Mouse (Mus musculus) heart, embryonic 16.5 days (tissue): Measurements from ENCODE around the gene Abhd14a. TPM values are rescaled to one million over a fixed set of nuclear protein-coding genes. Genes with fewer than 3 reads are reported as not detected.
A peak's percentile ranks its signal among the peaks of the same experiment; 100 is the strongest.

Experiments used
- ATAC-seq: fragments of 200-750 bp; cut with Nextera tagmentation; replicated peaks from 2 replicates; pipeline ENCODE4 v1.8.0; 2017; ENCODE audit warnings: moderate number of reproducible peaks; ENCODE audit not compliant: insufficient read depth, low FRiP score; ENCODE audit errors: extremely low read depth
- H3K27ac ChIP-seq: fragments of 300-500 bp; sonication (generic); 2 replicates; pipeline ENCODE4 v1.5.1; 2014; ENCODE audit warnings: mild to moderate bottlenecking, low read length, control low read depth, moderate library complexity
- H3K27me3 ChIP-seq: fragments of 300-500 bp; sonication (generic); 2 replicates; pipeline ENCODE4 v1.6.1; 2014; ENCODE audit warnings: low read length, mixed read lengths; ENCODE audit not compliant: control insufficient read depth, insufficient read depth
- H3K36me3 ChIP-seq: fragments of 300-500 bp; sonication (generic); 2 replicates; pipeline ENCODE4 v1.6.1; 2014; ENCODE audit not compliant: control insufficient read depth, insufficient read depth
- H3K4me1 ChIP-seq: fragments of 300-500 bp; sonication (generic); 2 replicates; pipeline ENCODE4 v1.6.1; 2014; ENCODE audit warnings: low read length, mixed read lengths; ENCODE audit not compliant: control insufficient read depth, insufficient read depth
- H3K4me2 ChIP-seq: fragments of 300-500 bp; sonication (generic); 2 replicates; pipeline ENCODE4 v1.6.1; 2014; ENCODE audit warnings: low read depth, mild to moderate bottlenecking, control low read depth, low read length
- H3K4me3 ChIP-seq: fragments of 300-500 bp; sonication (generic); 2 replicates; pipeline ENCODE4 v1.5.1; 2014; ENCODE audit warnings: mild to moderate bottlenecking, control low read depth, low read length
- H3K9ac ChIP-seq: fragments of 300-500 bp; sonication (generic); 2 replicates; pipeline ENCODE4 v1.6.1; 2014; ENCODE audit warnings: low read length, control low read depth
- H3K9me3 ChIP-seq: fragments of 300-500 bp; sonication (generic); replicated peaks from 2 replicates; pipeline ENCODE4 v1.6.1; 2016; ENCODE audit warnings: low read length; ENCODE audit not compliant: control insufficient read depth
- WGBS: fragments of 180-500 bp; shearing (Covaris S2); extraction: QIAGEN DNeasy Blood & Tissue Kit; methylation state at CpG from one replicate; pipeline ENCODE4 v1.1.7; 2014; 5-methylcytosine and 5-hydroxymethylcytosine counted together
- polyA plus RNA-seq: library from polyadenylated mRNA; unstranded; fragments of >200 nt; fragmentation: Nextera tagmentation; extraction: Ambion mirVana; gene quantifications from 2 replicates; pipeline ENCODE4 v1.2.1, GENCODE M21; 2015

The Abhd14a gene
- polyA plus RNA-seq, 1 experiment from 2014 or later: 60.5 TPM

DNA sequence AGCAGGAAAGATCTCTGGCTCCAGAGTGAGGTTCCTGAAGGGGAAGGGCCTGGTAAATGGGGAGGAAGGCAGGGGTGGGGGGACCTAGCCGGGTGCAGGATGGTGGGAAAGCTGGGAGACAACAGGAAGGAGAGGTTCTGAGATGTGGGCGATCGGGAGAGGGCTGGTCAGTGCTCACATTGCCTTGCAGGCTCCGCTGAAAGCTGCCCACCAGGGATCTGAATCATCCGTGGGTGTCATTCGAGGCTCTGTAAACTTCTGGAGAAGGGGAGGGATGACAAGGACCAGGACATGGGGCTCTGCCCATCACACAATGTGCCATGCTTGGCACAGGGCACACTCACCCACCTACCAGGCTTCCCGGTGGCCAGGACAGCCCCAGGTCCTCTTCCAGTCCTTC is 14.1 kb downstream of the Abhd14a start:
- peaks cover 29% of the 10 kb centered on the region for H3K36me3 ChIP-seq
- WGBS: 66% methylated on average over 7 of the region's 7 CpGs
- no peaks in the 10 kb centered on the region for H3K27me3 ChIP-seq
- no peak overlapping the region for H3K4me2 ChIP-seq
- H3K4me3 ChIP-seq: no peak overlapping the region
- H3K4me1 ChIP-seq: peaks cover 17% of the 10 kb centered on the region
- H3K9me3 ChIP-seq: no peaks in the 10 kb centered on the region
- no peak for ATAC-seq
- H3K27ac ChIP-seq: no peak overlapping the region
- H3K9ac ChIP-seq: no peak overlapping the region

DNA sequence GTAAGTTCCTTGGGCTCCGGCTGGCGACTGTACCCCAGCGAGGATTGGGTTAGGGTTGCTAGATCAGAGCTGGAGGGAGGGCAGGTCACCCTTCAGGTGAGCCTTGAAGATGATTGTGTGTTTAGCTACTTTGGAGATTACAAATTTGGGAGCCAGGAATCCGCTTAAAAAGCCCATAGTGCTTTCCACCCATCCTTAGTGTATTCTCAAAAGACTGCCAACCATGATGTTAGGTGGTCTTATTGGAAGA is 17.5 kb downstream of the Abhd14a start:
- H3K9ac ChIP-seq: peak overlapping the region; percentile 96
- no peak for ATAC-seq

DNA sequence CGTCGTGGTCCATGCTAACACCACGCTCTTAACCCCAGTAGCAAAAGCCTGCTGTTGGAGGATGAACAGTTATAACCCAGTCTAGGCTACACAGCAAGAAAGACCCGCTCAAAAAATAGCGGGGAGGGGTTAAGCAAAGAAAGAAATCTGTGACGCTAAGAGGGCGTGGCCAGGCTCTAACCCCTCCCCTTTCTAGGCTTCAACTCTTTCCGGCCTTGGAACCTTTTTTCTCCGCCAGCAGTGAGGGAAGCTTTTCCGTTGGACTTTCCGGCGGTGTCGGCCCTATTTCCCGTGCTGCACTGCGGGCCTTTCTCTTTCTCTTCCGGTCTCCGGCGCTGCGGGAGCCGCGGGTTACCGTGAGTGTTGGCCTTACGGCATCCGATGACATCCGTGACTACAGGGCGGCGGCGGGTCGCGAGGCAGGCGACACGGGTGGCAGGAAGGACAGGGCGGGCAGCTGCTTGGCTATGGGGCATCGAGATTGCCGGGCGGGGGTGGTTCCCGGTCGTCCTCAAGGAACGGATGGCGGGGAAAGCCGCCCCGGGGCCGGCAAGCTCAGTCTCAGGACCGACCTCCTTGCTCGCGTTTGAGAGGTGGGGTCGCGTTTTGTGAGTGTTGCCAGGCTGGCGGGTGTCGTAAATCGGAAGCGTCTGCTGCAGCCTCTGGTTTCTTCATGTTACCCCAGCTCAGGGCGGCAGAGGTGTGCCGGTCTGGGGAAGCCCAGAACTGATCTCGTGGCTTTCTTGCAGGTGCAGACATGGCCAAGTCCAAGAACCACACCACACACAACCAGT is 18.1 kb downstream of the Abhd14a start, which contains the start of gene Rpl29:
Gene Rpl29, plus strand, starts transcription at position 234 of the 794 bp plus-strand sequence.
- H3K9ac ChIP-seq: peak within 1 kb of the TSS; percentile 96
- peak; percentile 93 for ATAC-seq
- H3K27me3 ChIP-seq: no peaks in the 10 kb centered on the region
- peak within 1 kb of the TSS; percentile 95 for H3K27ac ChIP-seq
- peaks cover 10% of the 10 kb centered on the region for H3K4me1 ChIP-seq
- H3K9me3 ChIP-seq: no peaks in the 10 kb centered on the region
- H3K4me2 ChIP-seq: peak within 1 kb of the TSS; percentile 87
- H3K36me3 ChIP-seq: peaks cover 29% of the 10 kb centered on the region
- H3K4me3 ChIP-seq: peak within 1 kb of the TSS; percentile 92
- WGBS: under 1% methylated on average over 53 of the region's 55 CpGs

More for the DNA sequence above, 17.5 kb downstream of the Abhd14a start:
- Histone ChIP-seq H3K9me3 (no peaks in the 10 kb centered on the region), H3K27ac (peak overlapping the region; percentile 92), H3K4me2 (peak overlapping the region; percentile 87), H3K27me3 (no peaks in the 10 kb centered on the region), H3K36me3 (peaks cover 29% of the 10 kb centered on the region), H3K4me3 (peak overlapping the region; percentile 92), H3K4me1 (peaks cover 10% of the 10 kb centered on the region)
- WGBS: 0% methylated on average over 4 of the region's 4 CpGs

DNA sequence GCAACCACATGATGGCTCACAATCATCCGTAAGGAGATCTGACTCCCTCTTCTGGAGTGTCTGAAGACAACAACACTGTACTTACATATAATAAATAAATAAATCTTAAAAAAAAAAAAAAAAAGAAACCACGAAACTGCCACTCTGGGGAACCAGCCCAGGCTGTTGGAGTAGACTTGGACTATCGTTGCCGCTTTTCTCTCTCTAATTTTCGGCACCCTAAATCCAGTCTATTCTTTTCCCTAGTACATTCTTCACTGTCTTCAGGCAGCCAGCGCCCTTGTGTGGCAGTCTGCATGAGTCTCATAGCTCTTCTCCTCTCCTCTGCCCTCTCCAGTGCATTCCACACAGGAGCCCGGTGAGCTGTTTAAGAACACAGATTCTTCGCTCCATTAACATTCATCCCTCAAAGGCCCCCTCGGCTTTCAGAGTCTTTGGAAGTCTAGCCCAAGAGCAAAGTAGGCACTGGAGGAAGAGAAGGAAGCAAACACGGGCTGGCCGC is 18.7 kb downstream of the Abhd14a start:
- ATAC-seq: peak; percentile 54

DNA sequence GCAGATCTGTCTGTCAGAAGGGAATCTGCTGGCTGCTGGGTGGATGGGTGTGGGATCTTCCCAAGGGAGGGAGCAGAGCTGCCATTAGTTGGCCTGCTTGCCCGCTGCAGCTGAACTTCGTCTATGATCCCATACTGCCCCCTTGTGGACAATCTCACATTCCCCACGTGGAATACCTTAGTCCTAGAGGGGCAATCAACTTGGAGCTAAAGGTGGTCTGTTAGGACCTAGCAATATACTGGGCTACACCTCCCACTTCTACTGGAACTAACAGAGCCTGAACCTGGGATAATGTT is 25.7 kb downstream of the Abhd14a start:
- Histone ChIP-seq H3K4me2 (peak overlapping the region; percentile 49), H3K4me3 (peak overlapping the region; percentile 26; the same call in 1 of the 2 replicates), H3K9me3 (no peaks in the 10 kb centered on the region), H3K27ac (no peak overlapping the region), H3K27me3 (no peaks in the 10 kb centered on the region), H3K9ac (peak overlapping the region; percentile 58), H3K4me1 (peaks cover 18% of the 10 kb centered on the region), H3K36me3 (no peaks in the 10 kb centered on the region)
- peak; percentile 56 for ATAC-seq
- WGBS: 0% methylated on average over 3 of the region's 3 CpGs

More for the DNA sequence above, 18.7 kb downstream of the Abhd14a start:
- 13% methylated on average over 11 of the region's 11 CpGs for WGBS
- Histone ChIP-seq H3K4me2 (peak overlapping the region; percentile 74), H3K36me3 (peaks cover 28% of the 10 kb centered on the region), H3K9ac (peak overlapping the region; percentile 69), H3K4me3 (peak overlapping the region; percentile 92), H3K9me3 (no peaks in the 10 kb centered on the region), H3K4me1 (peaks cover 10% of the 10 kb centered on the region), H3K27me3 (no peaks in the 10 kb centered on the region), H3K27ac (peak overlapping the region; percentile 95)

DNA sequence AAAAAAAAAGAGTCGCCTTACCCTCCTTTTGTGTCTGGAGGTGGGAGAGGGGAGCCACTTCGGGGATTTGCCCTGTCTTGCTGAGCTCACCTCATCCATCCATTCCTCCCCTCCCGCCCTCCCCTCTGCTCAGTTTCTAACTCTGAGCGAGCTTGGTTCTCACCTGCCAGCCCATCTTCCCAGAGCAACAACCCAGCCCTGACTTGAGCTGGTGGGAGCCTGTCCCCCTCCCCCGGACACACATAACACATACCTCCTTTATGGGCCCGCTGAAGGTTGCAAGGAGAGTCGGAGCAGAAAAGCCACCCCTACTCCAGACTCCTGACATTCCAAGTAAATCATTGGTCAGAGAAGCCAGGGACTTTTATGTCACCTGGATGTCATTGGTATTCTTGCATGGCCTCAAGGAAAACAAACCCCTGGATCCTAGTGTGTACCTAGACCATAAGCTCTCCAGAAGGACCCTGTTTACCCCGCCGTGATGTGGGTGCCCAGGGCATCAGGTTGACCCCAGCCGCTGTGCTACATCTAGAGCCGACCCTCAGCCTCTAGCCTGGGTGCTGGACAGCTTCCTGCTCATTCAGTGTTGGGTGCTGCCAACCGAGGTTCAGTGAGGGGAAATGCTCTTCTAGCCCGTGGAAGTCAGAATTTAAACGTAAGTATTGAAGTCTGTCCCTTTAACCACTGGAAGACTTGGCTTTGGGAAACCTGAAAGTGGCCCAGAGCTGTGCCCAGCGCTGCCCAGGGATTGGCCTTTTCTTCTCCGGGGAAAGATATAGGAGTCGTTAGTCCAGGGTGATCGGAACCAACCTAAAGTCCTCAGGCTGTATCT is 26.2 kb downstream of the Abhd14a start:
- peak overlapping the region; percentile 26; the same call in 1 of the 2 replicates for H3K4me3 ChIP-seq
- no peaks in the 10 kb centered on the region for H3K27me3 ChIP-seq
- no peaks in the 10 kb centered on the region for H3K36me3 ChIP-seq
- peaks cover 21% of the 10 kb centered on the region for H3K4me1 ChIP-seq
- H3K9ac ChIP-seq: peak overlapping the region; percentile 58
- no peak overlapping the region for H3K27ac ChIP-seq
- 18% methylated on average over 18 of the region's 18 CpGs for WGBS
- no peaks in the 10 kb centered on the region for H3K9me3 ChIP-seq
- peak overlapping the region; percentile 49 for H3K4me2 ChIP-seq
- ATAC-seq: 0 out of 2 replicates have a peak, but pooled peaks have one; percentile 5

DNA sequence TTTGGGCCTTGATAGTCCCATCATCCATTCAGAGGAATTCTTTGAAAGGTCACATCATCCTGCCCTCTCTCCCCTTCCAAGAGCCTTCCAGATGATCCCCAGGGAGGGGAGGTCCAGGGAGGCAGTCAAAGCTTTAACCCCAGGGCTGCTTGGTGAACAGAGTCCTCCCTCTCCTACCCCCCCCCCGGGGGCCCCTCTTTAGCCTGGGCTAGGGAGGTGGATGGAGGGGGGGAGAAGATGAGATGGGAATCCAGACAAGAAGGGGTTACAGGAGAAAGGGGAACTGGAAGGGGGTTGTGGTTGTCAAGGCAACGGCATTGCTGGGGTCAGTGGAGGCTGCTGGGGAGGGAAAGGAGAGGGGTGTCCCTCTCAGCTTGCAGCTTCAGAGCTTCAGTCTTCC is 26.9 kb downstream of the Abhd14a start:
- Histone ChIP-seq H3K27me3 (no peaks in the 10 kb centered on the region), H3K4me3 (no peak overlapping the region), H3K36me3 (no peaks in the 10 kb centered on the region), H3K27ac (no peak overlapping the region), H3K9me3 (no peaks in the 10 kb centered on the region), H3K4me1 (peaks cover 21% of the 10 kb centered on the region), H3K9ac (no peak overlapping the region), H3K4me2 (no peak overlapping the region)
- WGBS: 10% methylated on average over 2 of the region's 2 CpGs
- ATAC-seq: no peak

DNA sequence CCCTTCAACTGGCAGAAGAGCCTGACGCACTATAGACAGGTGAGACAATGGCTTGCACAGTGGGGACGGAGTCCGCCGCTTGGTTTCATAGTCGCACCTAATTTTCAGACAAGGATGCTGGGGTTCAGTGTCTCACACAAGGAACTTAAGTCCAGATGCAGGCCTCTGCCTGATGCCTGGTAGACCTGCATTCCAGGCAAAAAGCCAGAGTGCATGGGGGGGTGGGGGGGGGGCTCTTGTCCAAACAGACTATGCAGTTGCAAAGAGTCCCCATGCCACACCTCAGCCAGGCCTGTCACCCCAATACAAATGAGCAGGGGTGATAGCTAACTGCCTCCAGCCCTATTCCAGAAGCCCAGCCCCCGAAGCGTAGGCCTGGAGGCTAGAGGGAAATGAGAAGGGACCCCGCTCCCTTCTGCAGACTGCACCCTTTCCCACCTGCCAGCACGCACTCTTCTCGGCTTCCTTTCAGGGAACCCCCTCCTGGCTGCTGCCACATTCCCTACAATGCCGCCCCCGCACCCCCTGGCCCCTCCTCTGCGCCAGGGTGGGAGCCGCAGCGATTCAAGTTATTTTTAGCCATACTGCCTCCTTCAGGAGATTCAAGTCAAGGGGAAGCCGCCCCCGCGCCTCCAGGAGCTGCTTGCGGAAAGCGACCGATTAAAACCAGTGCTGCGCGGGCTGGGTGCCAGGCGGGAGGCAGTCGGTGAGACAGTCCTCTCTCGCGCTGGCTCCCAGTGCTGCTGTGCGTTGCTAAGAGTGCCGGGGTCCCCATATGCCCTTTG is 29.4 kb downstream of the Abhd14a start:
- Histone ChIP-seq H3K36me3 (no peaks in the 10 kb centered on the region), H3K9ac (peak overlapping the region; percentile 65), H3K4me3 (peak overlapping the region; percentile 43), H3K4me1 (peaks cover 21% of the 10 kb centered on the region), H3K27me3 (no peaks in the 10 kb centered on the region), H3K4me2 (peak overlapping the region; percentile 73), H3K9me3 (no peaks in the 10 kb centered on the region), H3K27ac (peak overlapping the region; percentile 68)
- ATAC-seq: peak; percentile 83
- 15% methylated on average over 29 of the region's 29 CpGs for WGBS
